Mouse (Mus musculus) heart, postnatal 14 days (tissue): ENCODE results near the gene Pald1. TPM values are rescaled to one million over a fixed set of nuclear protein-coding genes. Genes with fewer than 3 reads are reported as not detected.

Source experiments
- total RNA-seq, 2 experiments: library from RNA; stranded (reverse); gene quantifications; 2 replicates each; pipeline ENCODE4 v1.2.3; 2021

Pald1 gene
- total RNA-seq, 2 experiments from 2014 or later, result 32.0 to 36.8 TPM

Other genes with a start within 250 kb of the Pald1 start
- gene Sgpl1, start 235.8 kb downstream of the Pald1 start, total RNA-seq, result 10 to 100 TPM; 19.1 to 19.9 TPM
- gene Tbata, start 211.6 kb downstream of the Pald1 start, total RNA-seq, result 1 to 10 TPM in 1 of 2 experiments, under 1 TPM in 1; 0.31 to 6.1 TPM
- gene Adamts14, start 110.1 kb downstream of the Pald1 start, total RNA-seq, result 1 to 10 TPM; 3.5 to 4.3 TPM
- gene Prf1, start 85.7 kb downstream of the Pald1 start, total RNA-seq, result not detected
- under 1 TPM in 1 of 2 experiments, not detected in 1; 0.10 TPM for gene Nodal, start 34.4 kb upstream of the Pald1 start, total RNA-seq
- 10 to 100 TPM; 75.1 to 75.5 TPM for gene Eif4ebp2, start 69.1 kb upstream of the Pald1 start, total RNA-seq
- gene Lrrc20, start 92.3 kb upstream of the Pald1 start, total RNA-seq, result 10 to 100 TPM; 24.5 to 25.8 TPM
- not detected for gene Npffr1, start 212.0 kb upstream of the Pald1 start, total RNA-seq